Mouse (Mus musculus) MEL (cell line): ENCODE data around the gene Mpeg1. TPM values are rescaled to one million over a fixed set of nuclear protein-coding genes. Genes with fewer than 3 reads are reported as not detected.

ENCODE experiments used
- DNase-seq: peaks from one replicate; pipeline ENCODE4 v3.0.0; 2011; ENCODE audit warnings: low read depth, low spot score
- H3K27ac ChIP-seq: 2 replicates; pipeline ENCODE4 v1.5.1; 2012; ENCODE audit warnings: low read depth, mild to moderate bottlenecking, control low read depth, low read length, moderate library complexity; ENCODE audit not compliant: control insufficient read depth
- H3K27me3 ChIP-seq, 2 experiments: fragments of 150-350 bp in 1 of 2; sonication (generic) in 1 of 2; 2 replicates each; pipeline ENCODE4 v1.6.1; 2012; ENCODE audit warnings: low read length in 2 of 2, mild to moderate bottlenecking in 2 of 2, improper control_type of control experiment in 1 of 2, moderate library complexity in 1 of 2; ENCODE audit not compliant: insufficient read depth in 2 of 2, control insufficient read depth in 1 of 2
- H3K36me3 ChIP-seq, 2 experiments: 2 replicates each; pipeline ENCODE4 v1.6.1; 2012 to 2014; ENCODE audit warnings: low read length in 2 of 2, improper control_type of control experiment in 1 of 2, inconsistent platforms in 1 of 2, mild to moderate bottlenecking in 1 of 2; ENCODE audit not compliant: insufficient read depth in 2 of 2, control insufficient read depth in 1 of 2
- H3K4me1 ChIP-seq, 2 experiments: fragments of 150-350 bp in 1 of 2; sonication (generic) in 1 of 2; 2 replicates each; pipeline ENCODE4 v1.6.1; 2012; ENCODE audit warnings: low read length in 2 of 2, improper control_type of control experiment in 1 of 2, mild to moderate bottlenecking in 1 of 2; ENCODE audit not compliant: insufficient read depth in 2 of 2, control insufficient read depth in 1 of 2
- H3K4me3 ChIP-seq, 2 experiments: fragments of 150-350 bp in 1 of 2; sonication (generic) in 1 of 2; 2 replicates each; pipeline ENCODE4 v1.5.1; 2012; ENCODE audit warnings: low read depth in 2 of 2, low read length in 2 of 2, mild to moderate bottlenecking in 2 of 2, moderate library complexity in 2 of 2, control low read depth in 1 of 2, improper control_type of control experiment in 1 of 2; ENCODE audit not compliant: control insufficient read depth in 1 of 2, insufficient read depth in 1 of 2
- H3K79me2 ChIP-seq: 2 replicates; pipeline ENCODE4 v1.6.1; 2012; ENCODE audit warnings: mild to moderate bottlenecking, low read length, moderate library complexity; ENCODE audit not compliant: control insufficient read depth, poor library complexity, insufficient read depth
- H3K9ac ChIP-seq: 2 replicates; pipeline ENCODE4 v1.6.1; 2012; ENCODE audit warnings: low read depth, mild to moderate bottlenecking, control low read depth, low read length, moderate library complexity; ENCODE audit not compliant: control insufficient read depth, poor library complexity, severe bottlenecking
- H3K9me3 ChIP-seq: fragments of 150-350 bp; sonication (generic); replicated peaks from 2 replicates; pipeline ENCODE4 v1.6.1; 2012; ENCODE audit warnings: mild to moderate bottlenecking, low read length, improper control_type of control experiment, moderate library complexity; ENCODE audit not compliant: insufficient read depth
- BHLHE40 ChIP-seq: IDR thresholded peaks from 2 replicates; pipeline ENCODE4 v1.6.1; 2012; ENCODE audit warnings: low read depth, mild to moderate bottlenecking, inconsistent platforms, low read length, improper control_type of control experiment, borderline replicate concordance
- CHD1 ChIP-seq: IDR thresholded peaks from 2 replicates; pipeline ENCODE4 v1.6.1; 2012; ENCODE audit warnings: low read depth, mild to moderate bottlenecking, inconsistent platforms, low read length, improper control_type of control experiment
- CTCF ChIP-seq, 3 experiments: IDR thresholded peaks in 2 of 3; conservative IDR thresholded peaks in 1 of 3; 2 replicates each; pipeline ENCODE4 v1.5.1; 2011 to 2012; ENCODE audit warnings: low read length in 3 of 3, low read depth in 2 of 3, mild to moderate bottlenecking in 2 of 3, improper control_type of control experiment in 1 of 3, inconsistent platforms in 1 of 3, mixed read lengths in 1 of 3, moderate library complexity in 1 of 3; ENCODE audit not compliant: control insufficient read depth in 1 of 3, insufficient read depth in 1 of 3, poor library complexity in 1 of 3, severe bottlenecking in 1 of 3
- E2F4 ChIP-seq: IDR thresholded peaks from 2 replicates; pipeline ENCODE4 v1.6.1; 2011; ENCODE audit warnings: low read depth, low read length, improper control_type of control experiment, borderline replicate concordance
- ELF1 ChIP-seq: IDR thresholded peaks from 2 replicates; pipeline ENCODE4 v1.6.1; 2014; ENCODE audit warnings: low read depth, mild to moderate bottlenecking, inconsistent platforms, low read length, improper control_type of control experiment, moderate library complexity
- EP300 ChIP-seq, 2 experiments: IDR thresholded peaks; 2 replicates each; pipeline ENCODE4 v1.6.1; 2011; ENCODE audit warnings: improper control_type of control experiment in 2 of 2, low read length in 2 of 2, low read depth in 1 of 2, mild to moderate bottlenecking in 1 of 2
- ETS1 ChIP-seq: IDR thresholded peaks from 2 replicates; pipeline ENCODE4 v1.6.1; 2012; ENCODE audit warnings: low read depth, mild to moderate bottlenecking, inconsistent platforms, low read length, improper control_type of control experiment, moderate library complexity
- GABPA ChIP-seq: IDR thresholded peaks from 2 replicates; pipeline ENCODE4 v1.6.1; 2012; ENCODE audit warnings: low read depth, mild to moderate bottlenecking, inconsistent platforms, low read length, improper control_type of control experiment, moderate library complexity
- GATA1 ChIP-seq: IDR thresholded peaks from 2 replicates; pipeline ENCODE4 v1.6.1; 2011; ENCODE audit warnings: low read depth, low read length, improper control_type of control experiment
- HCFC1 ChIP-seq: IDR thresholded peaks from 2 replicates; pipeline ENCODE4 v1.6.1; 2012; ENCODE audit warnings: low read depth, mild to moderate bottlenecking, inconsistent platforms, low read length, improper control_type of control experiment, moderate library complexity
- MAFK ChIP-seq: IDR thresholded peaks from 2 replicates; pipeline ENCODE4 v1.6.1; 2011; ENCODE audit warnings: low read depth, mild to moderate bottlenecking, low read length, improper control_type of control experiment, borderline replicate concordance
- MAX ChIP-seq: IDR thresholded peaks from 2 replicates; pipeline ENCODE4 v1.6.1; 2011; ENCODE audit warnings: low read length, improper control_type of control experiment
- MXI1 ChIP-seq: IDR thresholded peaks from 2 replicates; pipeline ENCODE4 v1.6.1; 2011; ENCODE audit warnings: mild to moderate bottlenecking, low read depth, low read length, improper control_type of control experiment
- MYB ChIP-seq: IDR thresholded peaks from 2 replicates; pipeline ENCODE4 v1.6.1; 2011; ENCODE audit warnings: mild to moderate bottlenecking, low read depth, low read length, improper control_type of control experiment
- MYC ChIP-seq: IDR thresholded peaks from 2 replicates; pipeline ENCODE4 v1.6.1; 2011; ENCODE audit warnings: low read depth, mild to moderate bottlenecking, low read length, improper control_type of control experiment, moderate library complexity
- NELFE ChIP-seq: IDR thresholded peaks from 2 replicates; pipeline ENCODE4 v1.6.1; 2011; ENCODE audit warnings: low read depth, low read length, improper control_type of control experiment
- POLR2AphosphoS2 ChIP-seq: IDR thresholded peaks from 2 replicates; pipeline ENCODE4 v1.6.1; 2011; ENCODE audit warnings: low read length, improper control_type of control experiment
- RAD21 ChIP-seq: IDR thresholded peaks from 2 replicates; pipeline ENCODE4 v1.6.1; 2011; ENCODE audit warnings: mild to moderate bottlenecking, low read depth, low read length, improper control_type of control experiment
- RCOR1 ChIP-seq: IDR thresholded peaks from 2 replicates; pipeline ENCODE4 v1.6.1; 2012; ENCODE audit warnings: low read depth, mild to moderate bottlenecking, inconsistent platforms, low read length, improper control_type of control experiment
- SIN3A ChIP-seq: IDR thresholded peaks from 2 replicates; pipeline ENCODE4 v1.6.1; 2012; ENCODE audit warnings: low read length, improper control_type of control experiment, inconsistent platforms
- TCF12 ChIP-seq: IDR thresholded peaks from 2 replicates; pipeline ENCODE4 v1.6.1; 2014; ENCODE audit warnings: low read depth, mild to moderate bottlenecking, inconsistent platforms, low read length, improper control_type of control experiment, moderate library complexity
- UBTF ChIP-seq: IDR thresholded peaks from 2 replicates; pipeline ENCODE4 v1.6.1; 2012; ENCODE audit warnings: low read depth, mild to moderate bottlenecking, inconsistent platforms, low read length, improper control_type of control experiment, moderate library complexity, borderline replicate concordance; ENCODE audit not compliant: insufficient read depth
- USF2 ChIP-seq, 2 experiments: IDR thresholded peaks; 2 replicates each; pipeline ENCODE4 v1.6.1; 2011 to 2012; ENCODE audit warnings: improper control_type of control experiment in 2 of 2, low read length in 2 of 2, borderline replicate concordance in 1 of 2, inconsistent platforms in 1 of 2, low read depth in 1 of 2, mild to moderate bottlenecking in 1 of 2; ENCODE audit not compliant: insufficient read depth in 1 of 2
- ZKSCAN1 ChIP-seq: IDR thresholded peaks from 2 replicates; pipeline ENCODE4 v1.6.1; 2012; ENCODE audit warnings: low read depth, mild to moderate bottlenecking, inconsistent platforms, low read length, improper control_type of control experiment, moderate library complexity
- ZMIZ1 ChIP-seq: IDR thresholded peaks from 2 replicates; pipeline ENCODE4 v1.6.1; 2012; ENCODE audit warnings: low read depth, mild to moderate bottlenecking, inconsistent platforms, low read length, improper control_type of control experiment, moderate library complexity
- ZNF384 ChIP-seq: IDR thresholded peaks from 2 replicates; pipeline ENCODE4 v1.6.1; 2012; ENCODE audit warnings: low read depth, mild to moderate bottlenecking, inconsistent platforms, low read length, improper control_type of control experiment
- polyA plus RNA-seq, 2 experiments: library from polyadenylated mRNA; stranded (reverse) in 1 of 2; unstranded in 1 of 2; fragments of >175 nt in 1 of 2; fragments of >200 nt in 1 of 2; gene quantifications; 2 replicates each; pipeline versions ENCODE4 v1.2.1 to v1.2.4; 2012; ENCODE audit warnings: low replicate concordance in 2 of 2, low read depth in 1 of 2; ENCODE audit not compliant: insufficient read length in 2 of 2, insufficient read depth in 1 of 2, missing spikeins in 1 of 2
- total RNA-seq: library from RNA; depleted of rRNA; stranded (reverse); fragments of 300-350 nt; gene quantifications from 2 replicates; pipeline ENCODE4 v1.2.3, GENCODE M21; 2012

Gene Mpeg1
- total and polyA plus RNA-seq, 3 experiments, result 0.07 TPM; not detected in 2

GRCm38 (mm10) chr19:12463722-12464035 is 3.1 kb downstream of the Mpeg1 start:
- DNase-seq, result peak; percentile 63
- peaks cover 0 to 9% of the 10 kb centered on the region in 2 experiments; a peak in 2 of 4 replicates for H3K36me3 ChIP-seq
- H3K27me3 ChIP-seq, result no peaks in the 10 kb centered on the region
- no peaks in the 10 kb centered on the region for H3K79me2 ChIP-seq
- H3K9ac ChIP-seq, result no peak overlapping the region
- H3K4me1 ChIP-seq, result peaks cover 3 to 4% of the 10 kb centered on the region in 2 experiments; a peak in 2 of 4 replicates
- H3K9me3 ChIP-seq, result no peaks in the 10 kb centered on the region
- H3K27ac ChIP-seq, result peak overlapping the region; percentile 35; the same call in 1 of the 2 replicates
- no peak for TF ChIP-seq MAFK
- no peak for TF ChIP-seq RCOR1
- TF ChIP-seq MYC, result no peak
- no peak for TF ChIP-seq ZNF384
- no peak for TF ChIP-seq ZKSCAN1
- no peak overlapping the region for H3K4me3 ChIP-seq

GRCm38 (mm10) chr19:12464127-12464526 is 3.5 kb downstream of the Mpeg1 start:
- no peak for TF ChIP-seq E2F4
- no peak for TF ChIP-seq ZMIZ1
- TF ChIP-seq MYB, result no peak
- no peak for TF ChIP-seq BHLHE40
- TF ChIP-seq TCF12, result no peak
- no peak for TF ChIP-seq HCFC1
- TF ChIP-seq CTCF (IDR thresholded peaks at IDR 0.05 in 2 of 3, conservative IDR thresholded peaks at IDR 0.05 in 1 of 3; ENCODE audit: control insufficient read depth in 1 of 3, insufficient read depth in 1 of 3, low read depth in 2 of 3, low read length in 3 of 3, poor library complexity in 1 of 3, severe bottlenecking in 1 of 3), result no peak
- TF ChIP-seq USF2 (IDR thresholded peaks at IDR 0.05; ENCODE audit: borderline replicate concordance in 1 of 2, insufficient read depth in 1 of 2, low read depth in 1 of 2, low read length in 2 of 2), result no peak
- no peak for TF ChIP-seq RAD21
- no peak for TF ChIP-seq POLR2AphosphoS2
- peak in 1 of 2 experiments; percentile 21; a peak in 1 of 4 replicates for TF ChIP-seq EP300 (IDR thresholded peaks at IDR 0.05; ENCODE audit: low read depth in 1 of 2, low read length in 2 of 2)
- TF ChIP-seq GABPA, result peak; percentile 91
- TF ChIP-seq MAX, result no peak
- TF ChIP-seq SIN3A, result 0 out of 2 replicates have a peak, but pooled peaks have one; percentile 23
- TF ChIP-seq NELFE, result no peak
- no peak for TF ChIP-seq CHD1
- no peak for TF ChIP-seq UBTF
- peak; percentile 39 for TF ChIP-seq GATA1
- TF ChIP-seq MYC, result no peak
- TF ChIP-seq ZKSCAN1, result no peak
- TF ChIP-seq MXI1, result no peak
- peak; percentile 30; the same call in 1 of the 2 replicates for TF ChIP-seq ETS1
- TF ChIP-seq ELF1, result no peak
- TF ChIP-seq MAFK, result no peak

More at GRCm38 (mm10) chr19:12464127-12464526, 3.5 kb downstream of the Mpeg1 start:
- peaks cover 3 to 4% of the 10 kb centered on the region in 2 experiments; a peak in 2 of 4 replicates for H3K4me1 ChIP-seq
- DNase-seq, result peak; percentile 79
- H3K36me3 ChIP-seq, result peaks cover 0 to 9% of the 10 kb centered on the region in 2 experiments; a peak in 2 of 4 replicates
- no peaks in the 10 kb centered on the region for H3K27me3 ChIP-seq
- H3K27ac ChIP-seq, result peak overlapping the region; percentile 35; the same call in 1 of the 2 replicates
- H3K4me3 ChIP-seq, result no peak overlapping the region
- H3K9ac ChIP-seq, result no peak overlapping the region
- H3K79me2 ChIP-seq, result no peaks in the 10 kb centered on the region
- H3K9me3 ChIP-seq, result no peaks in the 10 kb centered on the region
